Comparison of ENCODE assay signal across 26 mouse cellular contexts in genomic region chr19:38540549-38540948, GRCm38 (mm10).
"Had no signal": no experiment of that assay in that cellular context is flagged by ENCODE, and none has a peak within 500 bp of the region (broad histone marks: within the 10 kb centered on the region; RNA-seq: fewer than 3 reads in every experiment).

No protein-coding gene starts in this region.

- H3K4me1 ChIP-seq: heart, embryonic 10.5 days; heart, embryonic 12.5 days; liver, embryonic 13.5 days; liver, embryonic 15.5 days had no signal

- H3K27ac ChIP-seq: heart, embryonic 10.5 days; hindbrain, embryonic 10.5 days; hindbrain, embryonic 12.5 days; hindbrain, embryonic 14.5 days; intestine, embryonic 15.5 days; layer of hippocampus, adult 2 months; left cerebral cortex, adult 2 months; limb, embryonic 15.5 days; liver, embryonic 13.5 days; liver, embryonic 15.5 days had no signal

- H3K36me3 ChIP-seq: heart, embryonic 10.5 days; heart, embryonic 12.5 days; hindbrain, embryonic 10.5 days; hindbrain, embryonic 12.5 days; intestine, embryonic 15.5 days; limb, embryonic 15.5 days; liver, embryonic 13.5 days; liver, embryonic 15.5 days had no signal

- H3K9ac ChIP-seq: forebrain, postnatal 0 days; heart, embryonic 12.5 days; hindbrain, embryonic 12.5 days; hindbrain, embryonic 14.5 days; intestine, embryonic 15.5 days; limb, embryonic 15.5 days; liver, embryonic 13.5 days; liver, embryonic 15.5 days had no signal

- H3K4me2 ChIP-seq: heart, embryonic 12.5 days; hindbrain, embryonic 12.5 days; hindbrain, embryonic 14.5 days; intestine, embryonic 15.5 days; limb, embryonic 15.5 days; liver, embryonic 11.5 days; liver, embryonic 13.5 days; liver, embryonic 15.5 days had no signal

- DNase-seq: forebrain, postnatal 0 days; gastrocnemius, postnatal 10 days; gastrocnemius, postnatal 25 days; heart, adult 18-20 months; heart, postnatal 10 days; heart, postnatal 4 days; kidney, adult 18-20 months; kidney, adult 8-10 months; kidney, postnatal 10 days; kidney, postnatal 25 days; kidney, postnatal 4 days; liver, embryonic 13.5 days had no signal

- H3K27me3 ChIP-seq: heart, embryonic 12.5 days; hindbrain, embryonic 12.5 days; intestine, embryonic 15.5 days; limb, embryonic 15.5 days; liver, embryonic 13.5 days; liver, embryonic 15.5 days had no signal

- H3K9me3 ChIP-seq: heart, embryonic 10.5 days; heart, embryonic 12.5 days; hindbrain, embryonic 10.5 days; hindbrain, embryonic 12.5 days; intestine, embryonic 15.5 days; limb, embryonic 15.5 days; liver, embryonic 13.5 days; liver, embryonic 15.5 days had no signal

- H3K4me3 ChIP-seq: heart, embryonic 10.5 days; heart, embryonic 12.5 days; hindbrain, embryonic 10.5 days; hindbrain, embryonic 12.5 days; intestine, embryonic 15.5 days; layer of hippocampus, adult 2 months; left cerebral cortex, adult 2 months; limb, embryonic 15.5 days; liver, embryonic 13.5 days; liver, embryonic 15.5 days had no signal

- ATAC-seq: forebrain, postnatal 0 days; hindbrain, embryonic 16.5 days; inflammation-experienced regulatory T-cells, adult 6 months; intestine, embryonic 15.5 days; intestine, postnatal 0 days had no signal
